Mouse (Mus musculus) intestine, embryonic 14.5 days (tissue): ENCODE measurements around the gene Scn1b. TPM values are rescaled to one million over a fixed set of nuclear protein-coding genes. Genes with fewer than 3 reads are reported as not detected.

Source experiments
- ATAC-seq: fragments of 200-750 bp; cut with Nextera tagmentation; replicated peaks from 2 replicates; pipeline ENCODE4 v1.8.0; 2017; ENCODE audit warnings: low read depth, moderate number of reproducible peaks, moderate TSS enrichment, moderate library complexity; ENCODE audit not compliant: low FRiP score, low TSS enrichment
- DNase-seq: peaks from one replicate; pipeline ENCODE4 v3.0.0-alpha.2; 2018; ENCODE audit warnings: low spot score
- H3K27ac ChIP-seq: fragments of 300-500 bp; sonication (generic); 2 replicates; pipeline ENCODE4 v1.5.1; 2014; ENCODE audit warnings: low read depth, mild to moderate bottlenecking, control low read depth
- H3K27me3 ChIP-seq: fragments of 300-500 bp; sonication (generic); replicated peaks from 2 replicates; pipeline ENCODE4 v1.6.1; 2014; ENCODE audit warnings: low read length, control low read depth; ENCODE audit not compliant: control insufficient read depth, insufficient read depth
- H3K36me3 ChIP-seq: fragments of 300-500 bp; sonication (generic); 2 replicates; pipeline ENCODE4 v1.6.1; 2014; ENCODE audit warnings: low read length, control low read depth; ENCODE audit not compliant: control insufficient read depth, insufficient read depth
- H3K4me1 ChIP-seq: fragments of 300-500 bp; sonication (generic); replicated peaks from 2 replicates; pipeline ENCODE4 v1.6.1; 2014; ENCODE audit warnings: low read length, control low read depth, mixed read lengths; ENCODE audit not compliant: control insufficient read depth, insufficient read depth
- H3K4me2 ChIP-seq: fragments of 300-500 bp; sonication (generic); 2 replicates; pipeline ENCODE4 v1.6.1; 2014; ENCODE audit warnings: low read length
- H3K4me3 ChIP-seq: fragments of 300-500 bp; sonication (generic); 2 replicates; pipeline ENCODE4 v1.5.1; 2014; ENCODE audit warnings: low read depth, low read length, control low read depth, mixed read lengths
- H3K9ac ChIP-seq: fragments of 300-500 bp; sonication (generic); 2 replicates; pipeline ENCODE4 v1.6.1; 2014; ENCODE audit warnings: mild to moderate bottlenecking, low read length
- H3K9me3 ChIP-seq: fragments of 300-500 bp; sonication (generic); 2 replicates; pipeline ENCODE4 v1.6.1; 2016; ENCODE audit warnings: low read length, control low read depth; ENCODE audit not compliant: control insufficient read depth
- WGBS: fragments of 180-500 bp; shearing (Covaris S2); extraction: QIAGEN DNeasy Blood & Tissue Kit; methylation state at CpG from one replicate; pipeline ENCODE4 v1.1.7; 2014; 5-methylcytosine and 5-hydroxymethylcytosine counted together
- polyA plus RNA-seq: library from polyadenylated mRNA; unstranded; fragments of >200 nt; fragmentation: Nextera tagmentation; extraction: Ambion mirVana; gene quantifications from 2 replicates; pipeline ENCODE4 v1.2.1, GENCODE M21; 2014

The Scn1b gene
- polyA plus RNA-seq, 1 experiment from 2014 or later = 2.4 TPM

DNA sequence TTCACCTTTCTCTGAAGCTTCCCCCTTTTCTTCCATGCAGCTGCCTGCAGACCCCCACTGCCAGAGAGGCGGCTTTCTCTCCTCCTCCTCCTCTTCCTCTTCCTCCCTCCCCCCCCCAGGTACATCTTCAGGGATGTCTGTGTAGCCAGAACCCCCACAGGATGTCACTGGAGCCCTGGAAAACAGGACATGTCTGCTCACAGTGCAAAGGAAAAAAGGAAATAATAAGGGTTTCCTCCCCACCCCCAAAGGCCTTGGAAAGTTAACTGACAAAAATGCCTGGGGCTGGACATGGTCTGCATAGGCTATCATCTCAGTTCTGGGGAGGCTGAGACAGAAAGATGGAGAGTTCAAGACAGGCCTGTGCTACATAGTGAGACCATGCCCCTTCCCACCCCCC lies 45.7 kb downstream of the Scn1b start:
- H3K4me2 ChIP-seq = no peak overlapping the region
- no peak for ATAC-seq
- no peaks in the 10 kb centered on the region for H3K9me3 ChIP-seq
- H3K4me3 ChIP-seq = no peak overlapping the region
- no peak overlapping the region for H3K27ac ChIP-seq
- 50% methylated on average over 1 of the region's 1 CpGs for WGBS
- no peak for DNase-seq
- no peaks in the 10 kb centered on the region for H3K36me3 ChIP-seq
- no peaks in the 10 kb centered on the region for H3K27me3 ChIP-seq
- no peak overlapping the region for H3K9ac ChIP-seq
- peaks cover 10% of the 10 kb centered on the region; the same call in 1 of the 2 replicates for H3K4me1 ChIP-seq

DNA sequence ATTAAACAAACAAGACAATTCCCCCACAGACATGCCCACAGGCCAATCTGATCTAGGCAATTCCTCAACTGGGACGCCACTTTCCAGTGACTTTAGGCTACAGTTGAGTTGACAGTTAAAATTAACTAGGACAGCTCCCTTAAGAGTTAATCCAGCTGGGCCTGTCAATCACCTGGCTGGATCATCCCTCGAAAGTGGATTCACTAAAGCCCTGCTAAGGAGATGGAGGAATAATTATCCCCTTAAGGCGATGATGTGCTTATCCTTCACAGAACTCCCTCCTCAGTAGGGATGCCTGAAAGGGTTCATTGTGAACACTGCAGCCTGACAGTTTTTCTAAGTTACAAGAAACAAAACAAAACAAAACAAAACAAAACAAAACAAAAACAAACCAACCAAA lies 46.2 kb downstream of the Scn1b start:
- no peak for ATAC-seq
- 66% methylated on average over 3 of the region's 3 CpGs for WGBS
- H3K9ac ChIP-seq = no peak overlapping the region
- H3K36me3 ChIP-seq = no peaks in the 10 kb centered on the region
- H3K4me3 ChIP-seq = no peak overlapping the region
- DNase-seq = no peak
- no peaks in the 10 kb centered on the region for H3K9me3 ChIP-seq
- no peak overlapping the region for H3K4me2 ChIP-seq
- no peak overlapping the region for H3K27ac ChIP-seq
- peaks cover 10% of the 10 kb centered on the region; the same call in 1 of the 2 replicates for H3K4me1 ChIP-seq
- no peaks in the 10 kb centered on the region for H3K27me3 ChIP-seq

DNA sequence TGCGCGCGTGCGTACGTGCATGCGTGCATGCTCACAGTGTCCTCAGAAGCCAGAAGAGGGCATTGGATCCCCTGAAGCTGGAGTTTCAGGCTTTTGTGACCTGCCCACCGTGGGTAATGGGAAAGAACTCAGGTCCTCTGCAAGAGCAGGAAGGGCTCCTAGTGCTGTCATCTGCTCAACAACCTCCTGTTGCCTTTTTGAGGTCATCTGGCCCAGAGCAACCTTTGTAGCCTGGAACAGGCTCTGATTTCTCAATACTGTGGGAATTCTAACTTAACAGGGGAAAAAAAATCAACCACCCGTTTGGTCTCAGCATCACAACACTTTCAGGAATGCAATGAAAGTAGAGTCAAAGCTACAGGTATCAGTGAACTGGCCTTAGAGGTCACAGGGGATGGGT lies 47.1 kb downstream of the Scn1b start:
- Histone ChIP-seq H3K4me1 (peaks cover 7% of the 10 kb centered on the region; the same call in 1 of the 2 replicates), H3K36me3 (no peaks in the 10 kb centered on the region), H3K4me2 (no peak overlapping the region), H3K4me3 (no peak overlapping the region), H3K9me3 (no peaks in the 10 kb centered on the region), H3K9ac (no peak overlapping the region), H3K27me3 (no peaks in the 10 kb centered on the region), H3K27ac (no peak overlapping the region)
- DNase-seq (no peak), ATAC-seq (no peak)
- WGBS = 84% methylated on average over 8 of the region's 8 CpGs

DNA sequence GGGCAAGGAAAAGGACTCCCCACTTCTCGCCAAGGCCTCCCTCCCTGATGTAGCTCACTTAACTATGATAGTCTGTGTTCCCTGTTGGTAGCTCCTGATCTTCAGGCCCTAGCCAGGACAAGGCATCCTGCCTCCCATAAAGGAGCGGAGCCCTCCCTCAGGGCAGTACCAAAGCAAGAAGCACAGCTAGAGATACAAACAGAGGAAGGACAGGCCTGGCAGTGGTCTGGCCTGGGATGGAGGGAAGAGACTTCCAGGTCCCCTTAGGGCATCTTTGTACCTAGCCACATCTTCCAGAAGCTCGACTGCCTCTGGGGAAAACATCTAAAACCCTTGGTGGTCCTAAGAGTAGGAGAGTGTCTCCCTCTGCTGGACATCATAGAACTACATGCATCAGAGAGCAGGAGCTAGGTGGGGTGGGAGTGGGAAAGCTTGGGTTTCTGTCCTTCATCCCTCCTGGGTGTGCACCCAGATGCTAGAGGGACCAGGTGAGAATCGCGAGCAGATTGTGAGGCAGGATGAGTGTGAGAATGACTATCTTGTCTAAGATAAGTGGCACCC lies 48.8 kb downstream of the Scn1b start:
- Histone ChIP-seq H3K4me1 (no peaks in the 10 kb centered on the region), H3K4me2 (no peak overlapping the region), H3K9me3 (no peaks in the 10 kb centered on the region), H3K9ac (no peak overlapping the region), H3K36me3 (no peaks in the 10 kb centered on the region), H3K27me3 (no peaks in the 10 kb centered on the region), H3K27ac (no peak overlapping the region), H3K4me3 (no peak overlapping the region)
- ATAC-seq = peak; percentile 52
- DNase-seq = peak; percentile 73
- WGBS = 32% methylated on average over 5 of the region's 5 CpGs

DNA sequence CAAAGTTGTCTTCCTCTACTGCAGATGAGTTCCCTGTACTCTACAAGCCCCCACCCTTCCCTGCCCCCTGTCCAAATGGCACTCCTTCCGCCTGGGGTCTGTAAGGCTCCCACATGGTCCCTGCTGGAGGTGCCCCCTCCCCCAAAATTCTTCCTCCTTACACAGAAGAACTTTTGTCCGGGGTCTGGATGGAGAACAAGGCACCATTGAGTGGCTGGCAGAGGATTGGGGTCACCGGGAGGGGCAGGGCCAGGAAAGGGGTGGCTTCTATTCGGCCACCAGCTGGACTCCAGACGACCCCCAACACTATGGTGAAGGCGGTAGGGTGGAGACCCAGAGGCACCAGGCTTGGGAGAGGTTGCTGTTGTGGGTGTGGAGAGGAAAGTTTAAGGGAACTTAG lies 49.3 kb downstream of the Scn1b start:
- 56% methylated on average over 6 of the region's 6 CpGs for WGBS
- H3K9me3 ChIP-seq = no peaks in the 10 kb centered on the region
- ATAC-seq (peak; percentile 32), DNase-seq (no peak)
- H3K9ac ChIP-seq = no peak overlapping the region
- H3K4me3 ChIP-seq = no peak overlapping the region
- H3K4me2 ChIP-seq = no peak overlapping the region
- H3K27ac ChIP-seq = no peak overlapping the region
- H3K4me1 ChIP-seq = no peaks in the 10 kb centered on the region; the same call in 1 of the 2 replicates
- no peaks in the 10 kb centered on the region for H3K27me3 ChIP-seq
- H3K36me3 ChIP-seq = no peaks in the 10 kb centered on the region

DNA sequence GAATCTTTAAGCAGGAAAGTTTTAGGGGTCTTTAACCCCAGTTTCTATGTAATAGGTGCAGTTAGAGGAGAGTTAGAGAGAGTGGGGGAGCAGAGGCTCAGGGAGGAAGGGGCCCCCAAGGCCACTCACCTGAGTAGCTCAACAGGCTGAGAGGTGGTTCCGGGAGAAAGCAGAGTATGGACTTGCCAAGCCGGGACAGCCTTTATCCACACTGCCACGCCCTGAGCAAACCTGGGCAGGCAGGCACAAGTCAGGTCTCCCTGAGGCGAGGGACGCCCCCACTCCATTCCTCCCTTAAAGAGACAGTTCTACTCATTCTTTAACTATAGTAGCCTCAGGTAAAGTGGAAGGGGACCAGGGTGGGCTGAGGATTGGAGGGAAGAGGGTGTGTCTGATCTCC lies 50.3 kb downstream of the Scn1b start, which contains the start of gene Fxyd3:
Gene Fxyd3 (minus strand): TSS at position 213 of the 400 bp plus-strand sequence.
- DNase-seq = no peak
- H3K27ac ChIP-seq = peak within 1 kb of the TSS; percentile 3; the same call in 1 of the 2 replicates
- no peaks in the 10 kb centered on the region for H3K9me3 ChIP-seq
- WGBS = 38% methylated on average over 5 of the region's 5 CpGs
- H3K27me3 ChIP-seq = no peaks in the 10 kb centered on the region
- no peak within 1 kb of the TSS for H3K4me3 ChIP-seq
- ATAC-seq = peak; percentile 64; the same call in 1 of the 2 replicates
- H3K4me2 ChIP-seq = peak within 1 kb of the TSS; percentile 34
- no peaks in the 10 kb centered on the region for H3K36me3 ChIP-seq
- no peak within 1 kb of the TSS for H3K9ac ChIP-seq
- H3K4me1 ChIP-seq = no peaks in the 10 kb centered on the region; the same call in 1 of the 2 replicates

DNA sequence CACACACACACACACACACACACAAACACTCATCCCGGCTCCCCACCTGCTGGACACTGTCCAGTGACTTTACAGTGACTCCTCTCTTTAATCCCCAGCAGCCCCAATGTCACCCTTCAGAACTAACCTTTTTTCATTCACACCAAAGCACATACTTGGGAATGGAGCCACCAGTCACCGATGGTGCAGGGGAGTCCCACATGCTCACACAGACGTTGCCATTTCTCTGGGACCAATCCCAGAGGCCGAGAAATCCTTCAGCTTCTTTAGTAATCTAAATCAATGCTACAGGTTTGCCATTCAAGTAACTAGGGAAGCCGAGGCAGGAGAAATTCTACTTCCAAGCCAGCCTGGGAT lies 52.1 kb downstream of the Scn1b start:
- peaks cover 8% of the 10 kb centered on the region for H3K4me1 ChIP-seq
- no peak overlapping the region for H3K4me2 ChIP-seq
- H3K9ac ChIP-seq = no peak overlapping the region
- ATAC-seq = no peak
- DNase-seq = no peak
- H3K36me3 ChIP-seq = no peaks in the 10 kb centered on the region
- no peak overlapping the region for H3K27ac ChIP-seq
- H3K9me3 ChIP-seq = no peaks in the 10 kb centered on the region
- WGBS = 66% methylated on average over 5 of the region's 5 CpGs
- H3K4me3 ChIP-seq = no peak overlapping the region
- H3K27me3 ChIP-seq = no peaks in the 10 kb centered on the region

DNA sequence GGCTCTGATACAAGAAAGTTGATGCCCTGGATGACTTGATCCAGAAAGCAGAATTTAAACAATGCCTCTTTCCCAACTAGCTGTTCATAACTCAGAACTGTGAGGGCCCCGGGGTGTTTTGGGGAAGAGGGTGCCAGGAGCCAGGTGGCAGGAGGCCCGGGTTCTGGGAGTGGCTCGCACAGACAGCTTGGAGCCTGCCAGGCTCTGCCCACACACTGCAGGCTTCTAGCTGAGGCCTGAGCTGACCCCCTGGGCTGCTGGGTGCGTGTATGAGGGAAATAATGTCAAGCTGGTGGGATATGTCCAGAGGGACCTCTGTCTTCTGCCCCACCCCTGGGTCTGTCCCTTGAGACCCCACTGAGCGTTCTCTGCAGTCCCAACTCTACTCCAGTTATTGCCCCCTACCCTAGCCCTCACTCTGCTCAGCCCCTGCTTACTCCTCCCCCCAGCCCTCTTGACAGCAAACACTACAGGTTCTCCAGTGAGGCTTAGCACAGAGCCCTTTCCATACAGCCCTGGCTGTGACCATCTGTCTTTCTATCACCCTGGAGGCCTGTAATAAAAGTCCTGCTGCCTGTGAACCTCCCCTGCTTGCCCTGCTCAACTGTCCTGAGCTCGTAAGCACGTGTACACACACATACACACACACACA lies 52.6 kb downstream of the Scn1b start:
- H3K4me2 ChIP-seq = no peak overlapping the region
- DNase-seq = no peak
- 36% methylated on average over 7 of the region's 7 CpGs for WGBS
- no peaks in the 10 kb centered on the region for H3K27me3 ChIP-seq
- H3K36me3 ChIP-seq = no peaks in the 10 kb centered on the region
- H3K4me1 ChIP-seq = peaks cover 8% of the 10 kb centered on the region
- H3K27ac ChIP-seq = no peak overlapping the region
- no peak overlapping the region for H3K9ac ChIP-seq
- ATAC-seq = no peak
- H3K4me3 ChIP-seq = no peak overlapping the region
- H3K9me3 ChIP-seq = no peaks in the 10 kb centered on the region

DNA sequence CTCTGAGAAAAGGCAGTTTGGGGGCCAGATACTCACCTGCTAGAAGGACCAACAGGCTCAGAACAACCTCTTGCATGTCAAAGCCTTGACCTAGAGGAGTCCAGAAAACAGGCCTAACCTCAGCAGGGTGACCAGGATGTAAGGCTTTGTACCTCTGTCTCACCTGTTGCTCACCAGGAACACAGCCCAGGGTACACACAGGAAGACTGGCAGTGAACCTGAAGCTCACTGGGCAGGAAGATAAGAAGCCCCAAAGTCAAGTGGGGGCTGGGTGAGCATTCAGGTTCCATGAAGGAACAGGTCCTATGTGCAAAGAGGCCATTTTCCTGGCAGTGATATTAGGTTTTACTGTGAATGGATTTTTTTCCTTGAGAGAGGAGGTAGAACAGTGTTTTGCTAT lies 53.3 kb downstream of the Scn1b start:
- Histone ChIP-seq H3K4me1 (peaks cover 8% of the 10 kb centered on the region), H3K9ac (no peak overlapping the region), H3K36me3 (no peaks in the 10 kb centered on the region), H3K9me3 (no peaks in the 10 kb centered on the region), H3K4me2 (no peak overlapping the region), H3K27ac (no peak overlapping the region), H3K27me3 (no peaks in the 10 kb centered on the region), H3K4me3 (no peak overlapping the region)
- ATAC-seq (no peak), DNase-seq (no peak)
